Mouse (Mus musculus): Measurements from ENCODE around the gene Naif1. TPM values are rescaled to one million over a fixed set of nuclear protein-coding genes. Genes with fewer than 3 reads are reported as not detected.

Gene Naif1
- polyA plus RNA-seq, 1 experiment = 3.3 TPM

DNA sequence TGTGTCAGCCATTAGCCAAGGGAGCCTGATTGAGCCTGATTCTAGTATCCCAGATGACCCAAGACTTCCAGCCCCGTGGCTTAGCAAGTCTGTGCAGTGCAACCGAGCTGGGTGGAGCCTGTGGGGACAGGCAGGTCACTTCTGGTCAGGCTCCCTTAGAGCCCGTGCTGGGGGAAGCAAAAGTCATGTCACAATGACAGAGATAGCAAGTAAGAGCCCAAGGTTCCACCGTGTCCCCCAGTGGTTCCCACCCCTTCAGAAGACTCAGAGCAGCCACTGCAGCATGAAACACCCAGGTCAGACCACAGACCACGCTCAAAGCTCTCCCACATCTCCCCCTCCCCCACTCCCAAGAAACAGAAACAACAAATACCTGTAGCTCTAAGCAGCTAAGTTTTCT is 45.9 kb downstream of the Naif1 start:
- no peak overlapping the region for H3K4me3 ChIP-seq (replicated peaks; ENCODE audit: insufficient read depth, low read depth, low read length)
- H3K27ac ChIP-seq (ENCODE audit: insufficient read depth, low read length) = no peak overlapping the region
- H3K4me1 ChIP-seq (ENCODE audit: control insufficient read depth, insufficient read depth, low read length) = no peaks in the 10 kb centered on the region
- H3K27me3 ChIP-seq (ENCODE audit: control insufficient read depth, insufficient read depth, low read length) = no peaks in the 10 kb centered on the region
- no peak for DNase-seq
- 67% methylated on average over 5 of the region's 5 CpGs for WGBS
- TF ChIP-seq CTCF (IDR thresholded peaks at IDR 0.05; ENCODE audit: borderline replicate concordance, insufficient read depth, low read depth, low read length) (no peak), POLR2A (IDR thresholded peaks at IDR 0.05; ENCODE audit: borderline replicate concordance, insufficient read depth, low read length) (no peak)

DNA sequence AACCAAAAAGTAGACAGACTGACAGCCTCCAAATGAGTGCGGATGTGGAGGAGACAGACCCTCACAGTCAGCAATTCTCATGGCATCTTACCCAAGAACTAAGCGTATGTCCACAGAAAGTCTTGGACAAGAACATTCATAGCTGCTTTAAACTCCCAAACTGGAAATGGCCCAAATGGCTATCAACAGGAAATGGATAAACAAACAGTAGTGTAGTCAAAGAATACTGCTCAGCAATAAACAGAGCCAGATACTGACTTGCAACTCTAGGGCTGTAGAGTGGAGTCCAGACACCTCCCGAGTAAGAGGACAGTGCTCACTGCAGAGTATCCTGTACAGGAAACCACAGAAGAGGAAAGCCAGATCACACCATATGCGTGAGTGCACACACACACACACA is 49.1 kb downstream of the Naif1 start:
- Histone ChIP-seq H3K4me1 (ENCODE audit: control insufficient read depth, insufficient read depth, low read length) (no peaks in the 10 kb centered on the region), H3K27ac (ENCODE audit: insufficient read depth, low read length) (no peak overlapping the region), H3K4me3 (replicated peaks; ENCODE audit: insufficient read depth, low read depth, low read length) (no peak overlapping the region), H3K27me3 (ENCODE audit: control insufficient read depth, insufficient read depth, low read length) (no peaks in the 10 kb centered on the region)
- TF ChIP-seq POLR2A (IDR thresholded peaks at IDR 0.05; ENCODE audit: borderline replicate concordance, insufficient read depth, low read length) (no peak), CTCF (IDR thresholded peaks at IDR 0.05; ENCODE audit: borderline replicate concordance, insufficient read depth, low read depth, low read length) (no peak)
- WGBS = 89% methylated on average over 4 of the region's 4 CpGs
- no peak for DNase-seq

DNA sequence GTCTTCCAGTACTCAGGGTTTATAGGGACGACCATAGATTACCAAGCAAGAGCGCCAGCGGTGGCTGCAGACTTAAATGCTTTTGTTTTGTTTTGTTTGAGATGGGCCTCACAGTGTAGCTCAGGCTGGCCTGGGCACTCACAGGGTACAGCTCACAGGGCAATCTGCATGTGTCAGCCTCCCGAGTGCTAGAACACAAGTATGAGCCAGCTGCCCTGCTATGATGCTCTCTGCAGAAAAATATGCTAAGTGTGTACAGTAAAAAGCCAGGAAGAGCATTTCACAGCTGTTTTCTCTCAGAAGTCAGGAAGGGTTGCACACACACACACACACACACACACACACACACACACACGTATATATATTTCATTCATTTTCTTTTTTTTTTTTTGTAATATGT is 50.2 kb downstream of the Naif1 start:
- DNase-seq = no peak
- H3K4me1 ChIP-seq (ENCODE audit: control insufficient read depth, insufficient read depth, low read length) = no peaks in the 10 kb centered on the region
- no peak overlapping the region for H3K27ac ChIP-seq (ENCODE audit: insufficient read depth, low read length)
- H3K27me3 ChIP-seq (ENCODE audit: control insufficient read depth, insufficient read depth, low read length) = no peaks in the 10 kb centered on the region
- no peak overlapping the region for H3K4me3 ChIP-seq (replicated peaks; ENCODE audit: insufficient read depth, low read depth, low read length)
- WGBS = 77% methylated on average over 5 of the region's 5 CpGs
- no peak for TF ChIP-seq POLR2A (IDR thresholded peaks at IDR 0.05; ENCODE audit: borderline replicate concordance, insufficient read depth, low read length)
- no peak for TF ChIP-seq CTCF (IDR thresholded peaks at IDR 0.05; ENCODE audit: borderline replicate concordance, insufficient read depth, low read depth, low read length)

DNA sequence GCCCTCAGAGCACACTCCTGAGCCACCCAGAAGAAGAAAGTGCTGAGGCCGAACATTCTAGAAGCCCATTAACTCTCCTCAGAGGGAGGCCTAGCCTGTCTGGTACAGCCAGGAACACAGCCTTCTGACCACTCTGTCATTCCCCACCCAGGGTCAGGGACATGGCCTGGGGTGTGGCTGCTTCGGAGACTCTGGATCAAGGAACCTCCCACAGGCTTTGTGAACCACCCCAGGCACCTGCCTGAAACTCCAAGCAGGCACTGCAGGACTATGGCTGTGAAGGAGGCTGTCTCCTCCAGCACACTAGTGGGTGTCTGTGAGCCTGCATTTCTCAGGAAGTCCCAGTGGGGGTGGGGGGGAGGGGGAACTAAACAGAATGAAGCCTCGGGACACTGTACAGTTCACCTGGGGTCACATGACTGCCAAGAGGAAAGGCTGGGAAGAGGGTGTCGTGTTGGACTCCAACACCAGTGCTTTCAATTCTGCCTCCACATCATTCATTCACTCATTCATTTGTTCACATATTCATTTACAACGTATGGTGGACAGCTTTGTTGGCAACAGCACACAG is 51.6 kb downstream of the Naif1 start:
- DNase-seq = no peak
- Histone ChIP-seq H3K27me3 (ENCODE audit: control insufficient read depth, insufficient read depth, low read length) (no peaks in the 10 kb centered on the region), H3K27ac (ENCODE audit: insufficient read depth, low read length) (no peak overlapping the region), H3K4me3 (replicated peaks; ENCODE audit: insufficient read depth, low read depth, low read length) (no peak overlapping the region), H3K4me1 (ENCODE audit: control insufficient read depth, insufficient read depth, low read length) (no peaks in the 10 kb centered on the region)
- 66% methylated on average over 5 of the region's 5 CpGs for WGBS
- TF ChIP-seq POLR2A (IDR thresholded peaks at IDR 0.05; ENCODE audit: borderline replicate concordance, insufficient read depth, low read length) (no peak), CTCF (IDR thresholded peaks at IDR 0.05; ENCODE audit: borderline replicate concordance, insufficient read depth, low read depth, low read length) (no peak)

DNA sequence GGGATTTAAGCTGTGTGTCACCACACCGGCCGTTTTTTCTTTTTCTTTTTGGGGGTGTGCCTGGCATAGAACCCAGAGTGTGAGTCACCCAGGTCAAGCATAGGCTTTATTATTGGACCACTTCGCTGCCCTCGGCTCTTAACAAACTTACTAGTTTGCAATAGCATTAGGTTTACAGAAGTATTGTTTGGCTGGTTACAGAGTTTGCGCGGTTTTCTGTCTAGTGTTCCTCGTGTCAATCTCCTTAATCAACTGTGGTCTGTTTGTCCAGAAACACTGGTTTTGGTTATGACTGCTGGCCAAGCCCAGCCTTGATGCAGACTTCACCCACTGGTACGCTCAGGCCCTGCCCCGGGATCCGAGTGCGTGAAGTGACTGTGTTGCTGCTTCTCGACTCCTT is 52.6 kb downstream of the Naif1 start:
- Histone ChIP-seq H3K27ac (ENCODE audit: insufficient read depth, low read length) (no peak overlapping the region), H3K4me1 (ENCODE audit: control insufficient read depth, insufficient read depth, low read length) (no peaks in the 10 kb centered on the region), H3K4me3 (replicated peaks; ENCODE audit: insufficient read depth, low read depth, low read length) (no peak overlapping the region), H3K27me3 (ENCODE audit: control insufficient read depth, insufficient read depth, low read length) (no peaks in the 10 kb centered on the region)
- no peak for TF ChIP-seq CTCF (IDR thresholded peaks at IDR 0.05; ENCODE audit: borderline replicate concordance, insufficient read depth, low read depth, low read length)
- TF ChIP-seq POLR2A (IDR thresholded peaks at IDR 0.05; ENCODE audit: borderline replicate concordance, insufficient read depth, low read length) = no peak
- WGBS = 89% methylated on average over 12 of the region's 12 CpGs
- no peak for DNase-seq

DNA sequence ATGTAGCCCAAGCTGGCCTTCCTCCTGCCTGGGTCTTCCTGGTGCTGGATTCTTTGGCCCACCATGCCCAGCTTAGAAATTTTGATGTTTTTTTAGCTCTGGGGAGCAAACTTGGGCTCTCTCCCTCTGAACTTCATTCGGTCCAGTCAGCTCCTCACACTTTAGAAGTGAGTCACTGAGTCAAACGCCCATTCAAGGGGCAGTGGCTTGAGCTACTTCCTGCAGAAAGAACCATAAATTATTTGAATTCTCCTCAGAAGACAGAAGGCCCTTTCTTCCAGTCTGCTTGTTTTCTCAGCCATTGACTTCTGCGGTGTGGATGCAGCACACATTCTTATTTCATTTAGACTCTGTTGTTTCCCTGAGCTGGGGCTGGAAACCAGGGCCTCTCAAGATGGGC is 53.3 kb downstream of the Naif1 start:
- Histone ChIP-seq H3K4me1 (ENCODE audit: control insufficient read depth, insufficient read depth, low read length) (no peaks in the 10 kb centered on the region), H3K27ac (ENCODE audit: insufficient read depth, low read length) (no peak overlapping the region), H3K27me3 (ENCODE audit: control insufficient read depth, insufficient read depth, low read length) (no peaks in the 10 kb centered on the region), H3K4me3 (replicated peaks; ENCODE audit: insufficient read depth, low read depth, low read length) (no peak overlapping the region)
- no peak for DNase-seq
- 80% methylated on average over 3 of the region's 3 CpGs for WGBS
- TF ChIP-seq POLR2A (IDR thresholded peaks at IDR 0.05; ENCODE audit: borderline replicate concordance, insufficient read depth, low read length) = no peak
- no peak for TF ChIP-seq CTCF (IDR thresholded peaks at IDR 0.05; ENCODE audit: borderline replicate concordance, insufficient read depth, low read depth, low read length)

DNA sequence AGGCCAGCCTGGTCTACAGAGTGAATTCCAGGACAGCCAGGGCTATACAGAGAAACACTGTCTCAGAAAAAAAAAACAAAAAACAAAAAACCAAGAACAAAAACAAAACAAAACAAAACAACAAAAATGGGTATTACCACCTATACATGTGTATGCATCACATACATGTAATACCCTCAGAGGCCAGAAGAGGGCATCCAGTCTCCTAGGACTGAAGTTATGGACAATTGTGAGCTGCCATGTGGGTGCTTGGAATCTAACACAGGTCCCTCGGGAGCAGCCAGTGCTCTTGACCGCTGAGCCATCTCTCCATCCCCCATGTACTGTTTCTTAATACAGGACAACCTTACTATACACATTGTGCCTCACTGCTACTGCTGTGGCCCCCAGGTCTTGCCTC is 55.3 kb downstream of the Naif1 start:
- no peaks in the 10 kb centered on the region for H3K4me1 ChIP-seq (ENCODE audit: control insufficient read depth, insufficient read depth, low read length)
- no peaks in the 10 kb centered on the region for H3K27me3 ChIP-seq (ENCODE audit: control insufficient read depth, insufficient read depth, low read length)
- no peak overlapping the region for H3K4me3 ChIP-seq (replicated peaks; ENCODE audit: insufficient read depth, low read depth, low read length)
- 96% methylated on average over 2 of the region's 2 CpGs for WGBS
- TF ChIP-seq CTCF (IDR thresholded peaks at IDR 0.05; ENCODE audit: borderline replicate concordance, insufficient read depth, low read depth, low read length) (no peak), POLR2A (IDR thresholded peaks at IDR 0.05; ENCODE audit: borderline replicate concordance, insufficient read depth, low read length) (no peak)
- no peak overlapping the region for H3K27ac ChIP-seq (ENCODE audit: insufficient read depth, low read length)
- no peak for DNase-seq

Other genes with a start within 250 kb of the Naif1 start
- gene Pomt1, start 213.9 kb upstream of the Naif1 start, polyA plus RNA-seq (2012; rRNA removed) = 23.1 and 23.9 TPM in 2 replicates
- 72.0 and 74.4 TPM in 2 replicates for gene Uck1, start 190.3 kb upstream of the Naif1 start, polyA plus RNA-seq (2012; rRNA removed)
- gene Golga2, start 163.1 kb upstream of the Naif1 start, polyA plus RNA-seq (2012; rRNA removed) = 74.0 TPM in 2 replicates
- gene Swi5, start 162.4 kb upstream of the Naif1 start, polyA plus RNA-seq (2012; rRNA removed) = 242 and 270 TPM in 2 replicates
- 159 and 176 TPM in 2 replicates for gene Ciz1, start 98.1 kb upstream of the Naif1 start, polyA plus RNA-seq (2012; rRNA removed)
- 1,410 and 1,576 TPM in 2 replicates for gene Dnm1, start 97.1 kb upstream of the Naif1 start, polyA plus RNA-seq (2012; rRNA removed)
- gene 1110008P14Rik, start 68.5 kb upstream of the Naif1 start, polyA plus RNA-seq (2012; rRNA removed) = 284 and 338 TPM in 2 replicates
- gene Lcn2, start 62.2 kb upstream of the Naif1 start, polyA plus RNA-seq (2012; rRNA removed) = 0.48 and 1.0 TPM in 2 replicates
- 60.9 and 61.1 TPM in 2 replicates for gene Ptges2, start 54.6 kb upstream of the Naif1 start, polyA plus RNA-seq (2012; rRNA removed)
- gene Slc25a25, start 988 bp downstream of the Naif1 start, polyA plus RNA-seq (2012; rRNA removed) = 67.0 and 76.2 TPM in 2 replicates
- 38.1 and 40.2 TPM in 2 replicates for gene Fam102a, start 84.9 kb downstream of the Naif1 start, polyA plus RNA-seq (2012; rRNA removed)
- gene Dpm2, start 120.4 kb downstream of the Naif1 start, polyA plus RNA-seq (2012; rRNA removed) = 131 and 137 TPM in 2 replicates
- gene Pip5kl1, start 124.3 kb downstream of the Naif1 start, polyA plus RNA-seq (2012; rRNA removed) = 25.2 and 28.4 TPM in 2 replicates
- 0.59 and 0.60 TPM in 2 replicates for gene 9430097D07Rik, start 125.2 kb downstream of the Naif1 start, polyA plus RNA-seq (2012; rRNA removed)
- gene St6galnac4, start 136.6 kb downstream of the Naif1 start, polyA plus RNA-seq (2012; rRNA removed) = 91.4 and 101 TPM in 2 replicates
- gene St6galnac6, start 149.3 kb downstream of the Naif1 start, polyA plus RNA-seq (2012; rRNA removed) = 89.5 TPM in 2 replicates
- 127 and 132 TPM in 2 replicates for gene Ak1, start 171.3 kb downstream of the Naif1 start, polyA plus RNA-seq (2012; rRNA removed)
- gene Eng, start 196.1 kb downstream of the Naif1 start, polyA plus RNA-seq (2012; rRNA removed) = 28.0 and 31.6 TPM in 2 replicates

Data from cerebellum, adult 2 months (tissue).